Mouse (Mus musculus): ENCODE results near the gene Olfr167. TPM values are rescaled to one million over a fixed set of nuclear protein-coding genes. Genes with fewer than 3 reads are reported as not detected.
"Not testable (repeated sequence)": the region's sequence is repeated elsewhere in the genome, so short reads cannot be mapped to it uniquely, and the experiment has no call there.

The Olfr167 gene
- total RNA-seq (2015; ENCODE audit: low replicate concordance) (not detected in 2 replicates), total RNA-seq (2017; ENCODE audit: low replicate concordance) (not detected in 2 replicates)

GRCm38 (mm10) chr16:19522166-19522565 is at the start of gene Olfr167:
Olfr167 (minus strand) TSS chr16:19522266.
- ATAC-seq (replicated peaks; ENCODE audit: low FRiP score, poor library complexity, severe bottlenecking) = no peak

GRCm38 (mm10) chr16:19571709-19572108 is 49.6 kb upstream of the Olfr167 start, which contains the start of gene Olfr169:
Olfr169 (minus strand) TSS chr16:19571809.
- ATAC-seq (replicated peaks; ENCODE audit: low FRiP score, poor library complexity, severe bottlenecking) = not testable (repeated sequence)

DNA sequence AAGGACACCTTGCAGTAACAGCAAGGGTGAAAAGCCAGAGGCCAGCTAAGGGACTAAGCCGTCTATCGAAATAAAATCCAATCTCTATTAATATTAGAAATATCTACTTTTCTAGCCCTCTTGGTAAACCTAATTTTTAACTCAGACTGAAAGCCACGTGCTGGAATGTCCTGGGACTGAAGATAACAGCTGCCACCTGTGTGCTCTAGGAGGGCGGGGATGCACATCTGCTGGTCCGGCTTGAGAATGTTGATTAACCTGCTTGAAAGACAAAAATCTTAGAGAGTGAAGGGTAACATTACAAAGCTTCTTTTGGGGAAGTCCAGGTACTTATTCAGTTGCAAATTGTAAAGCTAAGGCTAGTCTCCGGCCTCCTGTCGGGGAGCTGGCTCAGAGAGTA is 31.4 kb upstream of the Olfr167 start:
- not testable (repeated sequence) for ATAC-seq (replicated peaks; ENCODE audit: low FRiP score, poor library complexity, severe bottlenecking)

DNA sequence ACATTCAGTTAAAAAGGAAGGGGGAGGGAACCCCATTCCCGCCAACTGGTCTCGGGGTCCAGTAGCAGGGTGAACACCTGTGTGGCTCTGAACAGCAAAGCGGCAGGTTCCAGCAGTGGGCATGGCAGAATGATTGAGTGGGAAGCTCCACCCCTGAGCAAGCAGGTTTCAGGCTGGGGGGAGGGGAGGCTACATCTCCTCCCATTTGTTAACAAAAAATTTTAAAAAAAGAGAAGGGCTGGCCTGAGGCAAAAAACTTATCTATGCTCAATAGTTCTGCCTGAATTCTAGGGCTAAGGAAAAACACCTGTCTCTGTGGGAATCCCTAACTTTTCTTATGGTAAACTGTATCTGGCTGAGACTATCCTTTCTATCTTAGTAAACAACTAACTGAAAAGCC is 30.2 kb upstream of the Olfr167 start:
- not testable (repeated sequence) for ATAC-seq (replicated peaks; ENCODE audit: low FRiP score, poor library complexity, severe bottlenecking)

DNA sequence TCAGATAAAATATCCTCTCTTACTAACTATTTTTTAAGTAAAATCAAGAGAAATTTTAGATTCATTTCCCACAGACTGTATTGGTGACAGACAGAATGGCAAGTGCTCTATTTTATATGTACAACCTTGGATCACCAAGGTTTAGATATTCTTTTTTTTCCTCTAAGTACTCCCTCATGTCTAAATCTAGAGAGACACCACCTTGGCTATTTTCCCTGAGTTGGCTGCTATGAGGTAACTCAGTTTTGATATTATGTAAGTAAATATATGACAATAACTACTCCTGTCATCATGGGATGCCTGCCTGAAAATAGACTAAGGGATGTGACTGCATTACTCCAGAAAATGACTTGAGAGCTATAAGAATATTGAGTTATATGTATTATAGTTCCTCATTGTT is 13.4 kb upstream of the Olfr167 start, which contains the start of gene Olfr168:
TSS of gene Olfr168 (minus strand) at position 101 of the 400 bp plus-strand sequence.
- ATAC-seq (replicated peaks; ENCODE audit: low FRiP score, poor library complexity, severe bottlenecking) = no peak

GRCm38 (mm10) chr16:19483394-19483793 is 38.7 kb downstream of the Olfr167 start, which contains the start of gene Olfr166:
Olfr166 (plus strand) TSS chr16:19483694.
- no peak for ATAC-seq (replicated peaks; ENCODE audit: low FRiP score, poor library complexity, severe bottlenecking)

- no peak for ATAC-seq (replicated peaks; ENCODE audit: low FRiP score, poor library complexity, severe bottlenecking)
Measured at GRCm38 (mm10) chr16:19464365-19464764, 57.7 kb downstream of the Olfr167 start.

Other genes starting within 250 kb of the Olfr167 start
- not detected in 2 replicates for gene Olfr164, start 208.2 kb downstream of the Olfr167 start, total RNA-seq (2015; ENCODE audit: low replicate concordance)
- gene Olfr164, start 208.2 kb downstream of the Olfr167 start, total RNA-seq (2017; ENCODE audit: low replicate concordance) = not detected in 2 replicates
- not detected in 2 replicates for gene Olfr165, start 99.1 kb downstream of the Olfr167 start, total RNA-seq (2015; ENCODE audit: low replicate concordance)
- not detected in 2 replicates for gene Olfr165, start 99.1 kb downstream of the Olfr167 start, total RNA-seq (2017; ENCODE audit: low replicate concordance)
- not detected in 2 replicates for gene Olfr166, start 38.6 kb downstream of the Olfr167 start, total RNA-seq (2015; ENCODE audit: low replicate concordance)
- not detected in 2 replicates for gene Olfr166, start 38.6 kb downstream of the Olfr167 start, total RNA-seq (2017; ENCODE audit: low replicate concordance)
- not detected in 2 replicates for gene Olfr168, start 13.3 kb upstream of the Olfr167 start, total RNA-seq (2015; ENCODE audit: low replicate concordance)
- gene Olfr168, start 13.3 kb upstream of the Olfr167 start, total RNA-seq (2017; ENCODE audit: low replicate concordance) = not detected in 2 replicates
- not detected in 2 replicates for gene Olfr169, start 49.5 kb upstream of the Olfr167 start, total RNA-seq (2015; ENCODE audit: low replicate concordance)
- not detected in 2 replicates for gene Olfr169, start 49.5 kb upstream of the Olfr167 start, total RNA-seq (2017; ENCODE audit: low replicate concordance)
- gene Olfr170, start 89.6 kb upstream of the Olfr167 start, total RNA-seq (2015; ENCODE audit: low replicate concordance) = not detected in 2 replicates
- not detected in 2 replicates for gene Olfr170, start 89.6 kb upstream of the Olfr167 start, total RNA-seq (2017; ENCODE audit: low replicate concordance)
- gene Olfr171, start 107.7 kb upstream of the Olfr167 start, total RNA-seq (2015; ENCODE audit: low replicate concordance) = not detected in 2 replicates
- gene Olfr171, start 107.7 kb upstream of the Olfr167 start, total RNA-seq (2017; ENCODE audit: low replicate concordance) = not detected in 2 replicates
- gene Lamp3, start 184.1 kb upstream of the Olfr167 start, total RNA-seq (2015; ENCODE audit: low replicate concordance) = not detected in 2 replicates
- not detected in 2 replicates for gene Lamp3, start 184.1 kb upstream of the Olfr167 start, total RNA-seq (2017; ENCODE audit: low replicate concordance)
- 4.7 and 10.5 TPM in 2 replicates for gene B3gnt5, start 237.9 kb upstream of the Olfr167 start, total RNA-seq (2015; ENCODE audit: low replicate concordance)
- gene B3gnt5, start 237.9 kb upstream of the Olfr167 start, total RNA-seq (2017; ENCODE audit: low replicate concordance) = 3.9 and 7.1 TPM in 2 replicates